Mouse (Mus musculus): ENCODE measurements around the gene Sp2. TPM values are rescaled to one million over a fixed set of nuclear protein-coding genes. Genes with fewer than 3 reads are reported as not detected.

Gene Sp2
- polyA plus RNA-seq, 1 experiment from 2014 or later = 10.6 TPM

DNA sequence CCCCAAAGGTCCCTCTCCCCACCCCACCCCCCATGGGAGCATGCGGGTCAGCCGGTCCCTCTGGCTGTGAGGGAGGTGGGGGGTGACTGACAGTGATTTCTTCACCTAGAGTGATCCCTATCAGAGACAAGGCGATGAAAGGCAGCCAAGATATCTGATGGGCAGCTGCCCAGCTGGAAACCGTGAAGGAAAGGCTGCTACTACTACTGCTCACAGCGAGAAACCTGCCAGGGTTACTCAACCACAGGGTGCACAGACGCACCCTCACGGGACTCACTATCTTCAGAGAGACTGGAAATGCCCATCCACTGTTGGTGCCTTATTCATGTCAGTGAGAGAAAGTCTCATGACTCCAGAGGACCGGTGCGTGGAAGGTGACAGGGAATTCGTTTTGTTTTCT, 42.2 kb upstream of the Sp2 start:
- no peak overlapping the region for H3K4me2 ChIP-seq (replicated peaks; ENCODE audit: low read depth, low read length)

DNA sequence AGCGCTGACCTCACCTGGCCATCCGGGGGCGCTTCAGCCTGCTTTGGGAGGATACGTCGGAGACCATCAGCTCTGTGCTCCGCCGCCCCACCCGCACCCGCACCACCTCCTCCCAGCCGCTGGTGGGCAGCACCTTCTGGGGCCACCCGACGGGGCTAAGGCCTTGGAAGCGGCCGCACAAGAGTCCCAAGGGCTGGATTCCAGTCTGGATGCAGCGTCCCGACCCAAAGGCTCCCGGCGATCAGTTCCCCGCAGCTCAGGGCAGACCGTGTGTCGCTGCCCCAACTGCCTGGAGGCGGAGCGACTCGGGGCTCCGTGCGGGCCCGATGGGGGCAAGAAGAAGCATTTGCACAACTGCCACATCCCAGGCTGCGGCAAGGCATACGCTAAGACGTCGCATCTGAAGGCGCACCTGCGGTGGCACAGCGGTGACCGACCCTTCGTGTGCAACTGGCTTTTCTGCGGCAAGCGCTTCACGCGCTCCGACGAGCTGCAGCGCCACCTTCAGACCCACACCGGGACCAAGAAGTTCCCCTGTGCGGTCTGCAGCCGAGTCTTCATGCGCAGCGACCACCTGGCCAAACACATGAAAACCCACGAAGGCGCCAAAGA, 39.2 kb upstream of the Sp2 start:
- WGBS = under 1% methylated on average over 50 of the region's 50 CpGs
- TF ChIP-seq EP300 (IDR thresholded peaks at IDR 0.05) (no peak), CTCF (IDR thresholded peaks at IDR 0.05) (peak; percentile 79)

More for the DNA sequence above, 42.2 kb upstream of the Sp2 start:
- peaks cover 10% of the 10 kb centered on the region for H3K4me1 ChIP-seq (ENCODE audit: insufficient read depth, low read depth, low read length)
- H3K9ac ChIP-seq (replicated peaks; ENCODE audit: low read depth) = no peak overlapping the region
- 35% methylated on average over 10 of the region's 10 CpGs for WGBS
- H3K27me3 ChIP-seq (replicated peaks; ENCODE audit: insufficient read depth, low read length) = peaks cover 20% of the 10 kb centered on the region
- ATAC-seq = no peak
- no peak overlapping the region for H3K4me3 ChIP-seq (ENCODE audit: low read depth, low read length)
- no peaks in the 10 kb centered on the region for H3K36me3 ChIP-seq (ENCODE audit: insufficient read depth, low read length)
- TF ChIP-seq CTCF (IDR thresholded peaks at IDR 0.05) (no peak), EP300 (IDR thresholded peaks at IDR 0.05) (no peak)
- no peak overlapping the region for H3K27ac ChIP-seq (ENCODE audit: low read length)
- no peaks in the 10 kb centered on the region for H3K9me3 ChIP-seq (ENCODE audit: low read length)
- no peak for DNase-seq (ENCODE audit: low spot score)

DNA sequence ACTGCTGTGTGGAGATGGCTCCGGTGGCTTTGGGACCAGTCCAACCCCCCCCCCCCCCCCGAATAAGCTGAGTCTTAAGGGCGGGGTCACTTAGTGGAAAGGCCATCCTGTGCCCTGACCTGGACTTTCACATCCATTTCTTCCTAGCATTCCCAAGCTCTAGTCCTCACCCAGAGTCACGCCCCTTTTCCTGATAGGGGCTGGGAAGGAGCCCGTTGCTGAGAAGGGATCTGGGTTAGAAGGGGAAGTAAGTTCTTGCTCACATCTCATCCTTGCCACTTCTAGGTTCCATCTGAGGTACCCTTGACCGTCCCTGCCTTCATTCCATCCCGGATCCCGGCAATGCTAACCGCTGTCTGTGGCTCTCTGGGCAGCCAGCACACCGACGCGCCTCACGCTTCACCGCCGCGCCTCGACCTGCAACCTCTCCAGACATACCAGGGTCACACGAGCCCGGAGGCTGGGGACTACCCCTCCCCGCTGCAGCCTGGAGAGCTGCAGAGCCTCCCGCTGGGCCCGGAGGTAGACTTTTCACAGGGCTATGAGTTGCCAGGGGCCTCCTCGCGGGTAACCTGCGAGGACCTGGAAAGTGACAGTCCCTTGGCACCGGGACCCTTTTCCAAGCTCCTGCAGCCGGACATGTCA, 38.5 kb upstream of the Sp2 start:
- Histone ChIP-seq H3K4me2 (replicated peaks; ENCODE audit: low read depth, low read length) (peak overlapping the region; percentile 82), H3K9me3 (ENCODE audit: low read length) (no peaks in the 10 kb centered on the region), H3K36me3 (ENCODE audit: insufficient read depth, low read length) (no peaks in the 10 kb centered on the region), H3K4me1 (ENCODE audit: insufficient read depth, low read depth, low read length) (peaks cover 15% of the 10 kb centered on the region), H3K27ac (ENCODE audit: low read length) (no peak overlapping the region), H3K4me3 (ENCODE audit: low read depth, low read length) (peak overlapping the region; percentile 51), H3K27me3 (replicated peaks; ENCODE audit: insufficient read depth, low read length) (peaks cover 47% of the 10 kb centered on the region), H3K9ac (replicated peaks; ENCODE audit: low read depth) (no peak overlapping the region)
- 2% methylated on average over 25 of the region's 27 CpGs for WGBS
- DNase-seq (ENCODE audit: low spot score) (no peak), ATAC-seq (no peak)
- TF ChIP-seq EP300 (IDR thresholded peaks at IDR 0.05) = no peak
- no peak for TF ChIP-seq CTCF (IDR thresholded peaks at IDR 0.05)

More for the DNA sequence above, 39.2 kb upstream of the Sp2 start:
- Histone ChIP-seq H3K9ac (replicated peaks; ENCODE audit: low read depth) (peak overlapping the region; percentile 32; the same call in 1 of the 2 replicates), H3K9me3 (ENCODE audit: low read length) (no peaks in the 10 kb centered on the region), H3K4me2 (replicated peaks; ENCODE audit: low read depth, low read length) (peak overlapping the region; percentile 82), H3K27me3 (replicated peaks; ENCODE audit: insufficient read depth, low read length) (peaks cover 44% of the 10 kb centered on the region), H3K4me3 (ENCODE audit: low read depth, low read length) (peak overlapping the region; percentile 51), H3K27ac (ENCODE audit: low read length) (no peak overlapping the region), H3K4me1 (ENCODE audit: insufficient read depth, low read depth, low read length) (peaks cover 15% of the 10 kb centered on the region), H3K36me3 (ENCODE audit: insufficient read depth, low read length) (no peaks in the 10 kb centered on the region)
- peak; percentile 73 for DNase-seq (ENCODE audit: low spot score)
- peak; percentile 73 for ATAC-seq

GRCm38 (mm10) chr11:97019345-97019708, 36.6 kb upstream of the Sp2 start:
- H3K9ac ChIP-seq (replicated peaks; ENCODE audit: low read depth) = no peak overlapping the region
- peaks cover 10% of the 10 kb centered on the region for H3K4me1 ChIP-seq (ENCODE audit: insufficient read depth, low read depth, low read length)
- peak overlapping the region; percentile 59 for H3K4me2 ChIP-seq (replicated peaks; ENCODE audit: low read depth, low read length)
- no peaks in the 10 kb centered on the region for H3K36me3 ChIP-seq (ENCODE audit: insufficient read depth, low read length)
- H3K27ac ChIP-seq (ENCODE audit: low read length) = no peak overlapping the region
- H3K9me3 ChIP-seq (ENCODE audit: low read length) = no peaks in the 10 kb centered on the region
- peaks cover 51% of the 10 kb centered on the region for H3K27me3 ChIP-seq (replicated peaks; ENCODE audit: insufficient read depth, low read length)
- H3K4me3 ChIP-seq (ENCODE audit: low read depth, low read length) = peak overlapping the region; percentile 35
- ATAC-seq = no peak
- 13% methylated on average over 13 of the region's 13 CpGs for WGBS
- TF ChIP-seq EP300 (IDR thresholded peaks at IDR 0.05) (no peak), CTCF (IDR thresholded peaks at IDR 0.05) (no peak)
- no peak for DNase-seq (ENCODE audit: low spot score)

DNA sequence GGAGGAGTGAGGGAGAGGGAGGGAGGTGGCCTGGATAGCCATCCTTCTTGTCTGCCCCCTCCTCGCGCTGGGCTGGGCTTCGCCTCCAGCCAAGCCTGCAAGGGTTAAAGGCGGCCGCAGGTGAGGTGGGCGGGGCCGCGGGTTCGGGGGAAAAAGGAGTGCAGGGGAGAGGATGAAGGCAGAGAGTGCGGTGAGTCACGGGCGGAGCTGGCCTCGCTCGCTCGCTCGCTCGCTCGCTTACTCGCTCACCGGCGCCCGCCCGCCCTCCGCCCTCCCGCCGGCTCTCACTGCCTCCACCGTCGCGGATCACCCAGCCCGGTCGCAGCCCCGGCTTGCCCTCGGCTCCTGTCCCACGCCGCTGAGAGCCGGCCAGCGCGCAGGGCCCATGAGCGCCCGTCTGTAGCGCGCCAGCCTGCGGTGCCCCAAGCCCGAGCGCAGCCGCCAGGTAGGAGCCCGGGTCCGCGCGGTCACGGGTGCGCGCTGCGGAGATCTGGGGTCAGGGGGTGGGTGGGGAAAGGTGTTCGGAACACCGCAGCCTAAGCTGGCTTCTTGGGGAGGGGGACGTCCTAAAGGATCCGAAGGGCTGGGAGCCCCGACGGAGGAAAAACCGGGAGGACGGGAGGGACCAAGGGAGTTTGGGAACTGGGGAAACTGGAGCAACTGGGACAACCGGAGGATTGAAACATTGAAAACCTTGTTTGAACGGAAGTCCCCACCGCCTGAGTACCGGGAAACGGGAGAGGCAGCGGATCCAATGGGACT, 36.0 kb upstream of the Sp2 start:
- TF ChIP-seq CTCF (IDR thresholded peaks at IDR 0.05) (no peak), EP300 (IDR thresholded peaks at IDR 0.05) (no peak)
- no peak overlapping the region for H3K27ac ChIP-seq (ENCODE audit: low read length)
- peak overlapping the region; percentile 59 for H3K4me2 ChIP-seq (replicated peaks; ENCODE audit: low read depth, low read length)
- ATAC-seq (peak; percentile 33), DNase-seq (ENCODE audit: low spot score) (peak; percentile 34)
- peaks cover 51% of the 10 kb centered on the region for H3K27me3 ChIP-seq (replicated peaks; ENCODE audit: insufficient read depth, low read length)
- H3K9me3 ChIP-seq (ENCODE audit: low read length) = no peaks in the 10 kb centered on the region
- H3K9ac ChIP-seq (replicated peaks; ENCODE audit: low read depth) = 0 out of 2 replicates have a peak overlapping the region, but pooled peaks have one; percentile 19
- H3K4me1 ChIP-seq (ENCODE audit: insufficient read depth, low read depth, low read length) = peaks cover 10% of the 10 kb centered on the region
- WGBS = 3% methylated on average over 55 of the region's 68 CpGs
- no peaks in the 10 kb centered on the region for H3K36me3 ChIP-seq (ENCODE audit: insufficient read depth, low read length)
- H3K4me3 ChIP-seq (ENCODE audit: low read depth, low read length) = peak overlapping the region; percentile 35

Measured in lung, postnatal 0 days (tissue).